Mouse (Mus musculus) macrophage (primary cell): ENCODE data around the gene Plxna4. TPM values are rescaled to one million over a fixed set of nuclear protein-coding genes. Genes with fewer than 3 reads are reported as not detected.

ENCODE experiments used
- H3K27ac ChIP-seq: fragments of 350-480 bp; formaldehyde crosslinking; 2 replicates; pipeline ENCODE4 v1.9.0; 2021
- H3K36me3 ChIP-seq: fragments of 350-480 bp; formaldehyde crosslinking; 2 replicates; pipeline ENCODE4 v1.9.0; 2021; ENCODE audit errors: inconsistent target
- H3K4me3 ChIP-seq: fragments of 350-480 bp; formaldehyde crosslinking; 2 replicates; pipeline ENCODE4 v1.9.0; 2021; ENCODE audit errors: inconsistent target
- H3K79me2 ChIP-seq: fragments of 350-480 bp; formaldehyde crosslinking; 2 replicates; pipeline ENCODE4 v1.9.0; 2021; ENCODE audit errors: inconsistent target
- WGBS: methylation state at CpG from one replicate; pipeline ENCODE4 v1.1.7; 2026; ENCODE audit warnings: inconsistent platforms; ENCODE audit not compliant: missing documents; 5-methylcytosine and 5-hydroxymethylcytosine counted together
- polyA plus RNA-seq: library from polyadenylated mRNA; stranded (reverse); fragments of 250-400 nt; gene quantifications from 3 replicates; pipeline ENCODE4 v1.2.4, GENCODE M21; 2018; ENCODE audit warnings: inconsistent platforms
- total RNA-seq, 78 experiments: library from RNA; depleted of rRNA; stranded (reverse); fragments of 250-400 nt; gene quantifications; 1 replicate in 9 of 78; 2 replicates in 24 of 78; 3 replicates in 43 of 78; 4 replicates in 2 of 78; pipeline ENCODE4 v1.2.4; 2018; ENCODE audit warnings: inconsistent platforms in 56 of 78

The Plxna4 gene
- total RNA-seq (2018; cell fraction: chromatin; rRNA removed), result 1 to 10 TPM in 5 of 26 experiments, under 1 TPM in 21; 0.04 to 2.0 (median 0.45) TPM
- under 1 TPM; 0.03 to 0.30 (median 0.08) TPM for total RNA-seq (2018; cell fraction: cytosol; rRNA removed)
- total RNA-seq (2018; cell fraction: nucleus; rRNA removed), result under 1 TPM in 25 of 26 experiments, not detected in 1; 0.03 to 0.94 (median 0.24) TPM
- 0.08 to 0.53 TPM (median 0.23 TPM) in 3 replicates for polyA plus RNA-seq

DNA sequence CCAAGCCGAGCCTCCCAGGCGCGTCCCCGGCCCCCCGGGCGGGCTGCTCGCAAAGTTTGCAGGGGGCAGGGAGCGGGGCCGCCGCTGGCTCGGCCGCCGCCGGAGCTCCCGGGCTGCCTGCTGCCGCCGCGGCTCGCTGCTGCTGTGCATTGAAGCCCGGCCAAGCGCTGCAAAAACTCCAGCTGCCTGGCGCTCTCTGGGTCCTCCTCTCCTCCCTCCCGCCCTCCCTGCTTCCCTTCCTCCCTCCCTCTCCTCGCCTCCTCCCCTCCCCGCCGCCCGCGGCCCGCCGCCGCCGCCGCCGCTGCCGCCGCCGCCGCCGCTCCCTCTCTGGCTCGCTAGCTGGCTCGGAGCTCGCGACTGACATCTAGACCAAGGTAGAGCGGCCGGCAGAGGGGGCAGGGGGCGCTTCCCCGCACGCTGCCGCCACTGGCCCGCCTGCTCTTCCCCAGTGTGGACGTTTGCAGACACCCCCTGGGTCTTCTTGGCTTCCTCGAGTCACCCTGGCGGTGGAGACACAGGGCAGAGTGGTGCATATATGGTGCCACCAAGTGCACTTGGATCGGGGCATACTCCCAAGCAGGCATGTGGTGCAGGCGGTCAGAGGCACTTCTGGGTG, at the start of gene Plxna4:
Gene Plxna4, minus strand, starts transcription at position 137 of the 616 bp plus-strand sequence.
- Histone ChIP-seq H3K79me2 (no peaks in the 10 kb centered on the region), H3K27ac (no peak within 1 kb of the TSS), H3K4me3 (no peak within 1 kb of the TSS), H3K36me3 (no peaks in the 10 kb centered on the region)
- WGBS, result 2% methylated on average over 36 of the region's 55 CpGs

DNA sequence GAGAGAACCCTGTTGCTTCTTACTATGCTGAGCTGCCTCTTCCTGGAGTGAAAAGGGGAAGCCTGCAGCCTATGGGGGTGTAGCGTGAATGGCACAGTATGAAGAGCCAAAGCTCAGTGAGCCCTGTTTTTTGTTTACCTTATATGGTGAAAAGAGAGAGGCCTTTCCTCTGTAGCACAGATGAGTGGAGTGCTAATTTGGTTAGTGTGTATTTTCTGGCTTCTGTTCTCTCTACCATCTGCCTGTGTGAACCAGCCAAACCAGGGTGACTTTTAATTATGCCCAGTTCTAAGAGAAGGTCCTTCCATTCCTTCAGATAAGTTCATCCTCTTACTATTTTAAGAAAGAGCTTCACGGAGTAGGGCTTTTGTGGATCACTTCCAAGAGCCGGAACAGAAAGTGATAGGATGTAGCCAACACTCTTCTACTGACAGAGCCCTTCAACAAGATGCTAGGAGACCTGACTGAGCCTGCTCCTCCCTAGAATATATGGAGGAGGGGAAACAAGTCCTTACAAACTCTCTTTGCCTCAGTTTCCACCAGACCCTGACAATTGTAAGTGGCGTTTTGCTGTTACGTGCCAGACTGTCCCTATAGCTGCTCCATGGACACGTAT, 49.7 kb upstream of the Plxna4 start:
- no peak overlapping the region for H3K4me3 ChIP-seq
- no peaks in the 10 kb centered on the region for H3K36me3 ChIP-seq
- WGBS, result 87% methylated on average over 6 of the region's 6 CpGs
- no peak overlapping the region for H3K27ac ChIP-seq
- no peaks in the 10 kb centered on the region for H3K79me2 ChIP-seq

DNA sequence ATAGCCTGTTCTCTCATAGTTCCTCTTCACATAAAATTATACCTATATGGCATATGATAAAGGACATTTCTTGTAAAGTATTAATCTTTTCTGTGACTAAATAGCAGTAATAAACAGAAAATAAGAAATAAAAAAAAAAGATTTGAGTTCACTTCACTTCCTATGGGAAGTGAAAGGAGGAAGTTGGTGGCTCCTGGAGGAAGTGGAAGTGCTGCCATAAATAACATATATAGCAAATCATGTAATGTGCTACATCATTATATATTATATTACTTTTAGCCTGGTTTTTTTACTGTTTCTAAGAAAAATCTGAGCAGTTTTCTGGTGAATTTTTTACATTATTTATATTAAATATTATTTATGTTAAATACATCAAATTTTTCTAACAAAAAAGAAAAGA, 22.7 kb upstream of the Plxna4 start:
- Histone ChIP-seq H3K27ac (no peak overlapping the region), H3K4me3 (no peak overlapping the region), H3K36me3 (no peaks in the 10 kb centered on the region), H3K79me2 (no peaks in the 10 kb centered on the region)

DNA sequence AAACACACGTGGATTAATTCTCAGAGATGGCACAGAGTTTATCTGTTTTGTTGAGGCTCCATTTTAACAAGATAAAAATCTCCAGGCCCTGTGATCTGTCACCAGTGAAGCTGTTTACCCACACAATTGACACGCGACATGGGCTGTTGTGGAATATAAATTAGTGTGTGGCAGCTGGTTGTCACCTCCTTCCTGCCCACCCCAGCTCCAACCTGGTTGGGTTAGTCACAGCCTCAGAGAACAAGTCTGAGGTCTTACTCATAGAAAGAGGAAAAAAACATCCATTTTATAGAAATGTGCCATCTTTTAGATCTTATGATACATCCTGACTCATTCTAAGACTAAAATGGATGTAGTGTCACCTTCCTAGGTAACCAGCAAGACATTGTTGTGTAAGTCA, 18.8 kb upstream of the Plxna4 start:
- Histone ChIP-seq H3K79me2 (no peaks in the 10 kb centered on the region), H3K36me3 (no peaks in the 10 kb centered on the region), H3K27ac (no peak overlapping the region), H3K4me3 (no peak overlapping the region)
- 69% methylated on average over 3 of the region's 3 CpGs for WGBS

DNA sequence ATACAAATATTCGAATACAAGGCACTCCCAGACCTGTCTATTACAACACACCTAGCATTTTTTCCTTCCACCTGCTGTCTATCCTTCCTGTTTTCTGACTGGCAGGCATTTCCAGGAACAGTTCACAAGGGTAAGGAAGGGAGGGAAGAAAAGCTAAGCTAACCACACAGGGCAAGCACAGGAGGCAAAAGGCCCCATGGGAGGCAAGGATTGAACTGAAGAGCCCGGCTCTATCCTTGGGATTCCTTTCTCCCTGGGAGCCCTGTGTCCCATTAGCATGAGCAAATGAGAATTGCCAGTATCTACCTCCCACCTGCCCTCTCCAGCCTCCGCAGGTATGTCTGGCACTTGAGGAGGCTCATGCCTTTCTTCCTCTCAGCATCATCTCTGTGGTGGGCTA, 17.6 kb upstream of the Plxna4 start:
- no peaks in the 10 kb centered on the region for H3K79me2 ChIP-seq
- no peak overlapping the region for H3K27ac ChIP-seq
- WGBS, result 46% methylated on average over 3 of the region's 3 CpGs
- no peak overlapping the region for H3K4me3 ChIP-seq
- no peaks in the 10 kb centered on the region for H3K36me3 ChIP-seq

DNA sequence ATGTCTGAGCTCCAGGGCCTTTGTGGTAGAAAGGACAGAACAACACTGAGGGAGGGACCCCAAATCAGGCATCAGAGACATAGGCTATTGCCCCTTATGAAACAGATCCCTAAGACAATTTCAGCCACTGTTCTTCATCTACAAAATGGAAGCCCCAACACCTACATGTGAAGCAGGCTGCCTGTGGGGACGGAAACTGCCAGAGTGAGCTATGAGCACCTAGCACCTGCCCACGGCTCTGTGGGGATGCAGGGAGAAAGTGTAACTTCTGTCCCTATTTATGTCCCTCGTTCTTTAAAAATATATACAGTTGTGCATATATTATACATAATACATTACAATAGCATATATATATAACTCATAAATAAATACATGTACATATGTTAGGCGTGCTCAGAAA, 16.9 kb upstream of the Plxna4 start:
- Histone ChIP-seq H3K79me2 (no peaks in the 10 kb centered on the region), H3K27ac (no peak overlapping the region), H3K4me3 (no peak overlapping the region), H3K36me3 (no peaks in the 10 kb centered on the region)
- 89% methylated on average over 3 of the region's 4 CpGs for WGBS

DNA sequence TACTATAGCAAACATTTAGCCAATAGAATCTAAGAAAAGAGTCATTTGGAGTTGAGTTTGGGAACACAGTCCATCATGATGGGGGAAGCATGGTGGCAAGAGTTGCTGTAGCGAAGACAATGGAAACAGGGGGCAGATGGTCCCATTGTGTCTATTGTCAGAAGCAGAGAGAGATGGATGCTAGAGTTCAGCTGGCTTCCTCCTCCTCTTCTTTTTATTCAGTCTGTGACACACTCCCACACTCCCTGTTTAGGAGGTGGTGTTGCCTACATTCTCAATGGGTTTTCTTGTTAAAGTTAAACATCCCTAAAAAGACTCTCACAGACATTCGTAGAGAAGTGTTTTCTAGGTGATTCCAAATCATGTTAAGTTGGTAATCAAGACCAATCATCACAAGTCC, 14.1 kb upstream of the Plxna4 start:
- Histone ChIP-seq H3K4me3 (no peak overlapping the region), H3K79me2 (no peaks in the 10 kb centered on the region), H3K36me3 (no peaks in the 10 kb centered on the region), H3K27ac (no peak overlapping the region)
- 89% methylated on average over 2 of the region's 2 CpGs for WGBS

DNA sequence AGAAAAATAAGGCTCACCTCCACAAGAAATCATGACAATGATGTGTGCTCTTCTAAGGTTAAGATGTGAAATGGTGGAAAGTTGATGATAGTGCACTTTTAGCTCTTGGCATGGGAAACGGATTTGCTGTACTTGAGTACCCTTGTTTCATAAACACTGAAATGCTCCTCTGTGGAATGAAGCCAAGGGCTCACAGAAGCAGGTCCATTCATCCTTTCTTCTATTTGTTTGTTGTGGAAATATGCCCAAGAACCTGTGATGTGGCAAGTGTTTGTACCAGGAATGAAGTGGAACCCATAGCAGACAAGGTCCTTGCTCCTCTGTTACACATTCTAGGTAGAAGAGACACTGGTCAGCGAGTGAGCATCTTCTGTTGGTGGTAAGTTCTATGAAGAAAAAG, 13.3 kb upstream of the Plxna4 start:
- Histone ChIP-seq H3K27ac (no peak overlapping the region), H3K36me3 (no peaks in the 10 kb centered on the region), H3K79me2 (no peaks in the 10 kb centered on the region), H3K4me3 (no peak overlapping the region)
- WGBS, result 71% methylated on average over 2 of the region's 2 CpGs

DNA sequence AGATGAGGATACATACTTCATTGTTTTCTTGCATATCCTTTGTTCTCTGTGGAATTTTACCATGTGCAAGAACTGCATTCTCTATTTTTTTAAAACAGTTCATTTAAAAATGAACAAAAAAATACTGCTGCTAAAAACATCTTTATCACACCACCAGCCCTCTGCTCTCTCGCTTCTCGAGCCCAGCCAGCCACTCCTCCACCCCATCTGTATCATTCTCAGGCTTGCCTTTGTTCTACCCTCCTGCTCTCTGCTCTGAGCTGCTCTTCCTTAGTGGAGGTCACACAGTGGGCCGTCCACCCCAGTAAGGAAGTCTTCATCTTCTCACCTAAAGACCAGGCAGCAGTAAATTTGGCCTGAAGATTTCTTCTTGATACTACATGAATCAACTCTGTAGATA, 7.6 kb upstream of the Plxna4 start:
- no peak overlapping the region for H3K27ac ChIP-seq
- no peaks in the 10 kb centered on the region for H3K36me3 ChIP-seq
- H3K79me2 ChIP-seq, result no peaks in the 10 kb centered on the region
- WGBS, result 83% methylated on average over 3 of the region's 3 CpGs
- no peak overlapping the region for H3K4me3 ChIP-seq

DNA sequence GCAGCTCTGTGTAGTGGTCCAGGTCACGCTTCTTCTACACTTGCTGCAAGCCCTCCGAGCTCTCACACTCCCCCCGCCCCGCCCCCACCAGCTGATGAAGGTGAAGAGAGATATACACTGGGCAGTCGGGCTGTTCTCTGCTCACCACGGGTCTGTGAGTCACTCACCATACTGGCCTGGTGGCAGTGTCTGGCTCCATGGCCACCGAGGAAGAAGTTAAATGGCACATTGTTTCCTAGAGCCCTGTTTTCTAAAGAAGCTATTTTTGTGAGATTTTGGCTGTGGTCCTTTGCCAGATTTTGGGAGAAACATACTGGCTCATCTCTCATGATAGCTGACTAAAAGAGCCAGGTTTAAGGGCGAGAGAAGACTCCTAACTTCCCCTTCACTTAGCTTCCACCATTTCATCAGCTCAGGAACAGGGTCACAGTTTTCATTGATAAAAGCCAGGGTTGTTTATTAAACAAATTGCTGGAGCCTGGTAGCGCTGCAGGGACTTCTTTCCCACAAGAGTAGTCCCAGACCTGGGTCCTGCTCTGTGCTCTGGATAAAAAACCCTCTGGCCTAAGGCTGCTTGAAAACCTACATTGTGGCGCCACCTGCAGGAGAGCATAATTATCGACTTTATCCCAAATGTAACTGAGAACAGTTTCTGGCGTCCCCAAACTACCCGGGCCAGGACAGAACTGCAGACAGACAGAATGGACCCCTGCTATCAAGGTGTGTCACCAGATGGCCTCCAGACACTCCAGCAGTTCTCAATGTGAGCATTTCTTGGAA, 3.2 kb upstream of the Plxna4 start:
- Histone ChIP-seq H3K36me3 (no peaks in the 10 kb centered on the region), H3K27ac (no peak overlapping the region), H3K79me2 (no peaks in the 10 kb centered on the region), H3K4me3 (no peak overlapping the region)
- 37% methylated on average over 12 of the region's 13 CpGs for WGBS

DNA sequence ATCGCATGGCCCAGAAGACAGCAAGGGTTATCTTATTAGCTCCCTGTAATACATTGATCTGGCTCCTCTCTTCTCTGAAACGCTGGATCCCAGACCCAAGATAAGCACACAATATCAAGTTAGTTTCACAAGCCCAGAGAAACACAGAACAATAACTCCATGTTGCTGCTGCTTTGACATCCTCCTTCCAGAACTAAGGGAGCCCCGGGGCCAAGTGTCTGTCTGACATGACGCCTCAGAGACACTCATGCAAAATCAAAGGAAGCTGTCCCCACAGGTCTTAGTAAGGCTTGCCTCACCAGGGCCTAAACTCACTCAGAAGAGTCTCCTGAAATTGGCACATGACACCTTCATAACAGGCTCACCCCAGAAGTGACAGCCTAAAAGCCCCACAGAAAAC, 1.6 kb upstream of the Plxna4 start:
- no peaks in the 10 kb centered on the region for H3K79me2 ChIP-seq
- no peak overlapping the region for H3K4me3 ChIP-seq
- no peaks in the 10 kb centered on the region for H3K36me3 ChIP-seq
- 68% methylated on average over 4 of the region's 4 CpGs for WGBS
- H3K27ac ChIP-seq, result no peak overlapping the region

DNA sequence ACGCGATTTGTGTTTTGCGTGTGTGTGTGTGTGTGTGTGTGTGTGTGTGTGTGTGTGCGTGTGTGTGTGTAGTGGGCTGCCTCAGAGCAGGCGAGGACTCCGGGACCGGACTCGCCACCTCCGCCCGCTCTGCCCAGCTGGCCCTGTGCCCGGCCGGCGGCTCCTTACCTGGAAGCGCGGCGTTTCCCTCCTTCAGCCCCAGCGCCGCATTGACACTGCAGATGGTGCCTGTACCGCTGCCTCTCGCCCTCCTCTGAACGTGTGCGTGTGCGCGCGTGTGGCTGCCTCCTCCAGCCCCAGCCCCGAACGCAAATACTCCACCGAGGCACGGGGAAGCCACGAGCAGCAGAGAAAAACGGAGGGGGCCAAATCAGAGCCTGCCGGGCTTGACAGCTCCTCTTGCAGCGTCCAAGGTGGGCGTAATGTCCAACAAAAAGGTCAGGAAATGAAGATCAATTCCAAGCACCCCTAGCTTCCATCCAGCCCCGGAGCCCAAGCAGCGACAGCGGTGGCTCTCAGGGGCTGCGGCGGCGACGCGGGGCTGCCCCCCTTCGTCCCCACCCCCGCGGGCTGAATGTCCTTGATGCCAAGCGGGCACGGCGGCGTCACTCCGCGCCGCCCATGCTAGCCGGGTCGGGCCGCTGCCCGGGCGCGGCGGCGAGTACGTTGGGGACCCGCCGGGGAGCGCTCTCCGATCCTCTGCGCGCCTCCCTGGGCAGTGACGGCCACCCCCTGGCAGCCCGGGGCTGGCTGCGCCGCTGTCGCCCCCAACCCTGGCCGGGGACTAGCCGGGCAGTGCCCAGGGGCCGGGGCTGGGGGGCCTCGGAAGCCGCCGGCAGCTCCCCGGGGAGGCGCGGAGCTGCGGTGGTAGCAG, 619 bp downstream of the Plxna4 start:
- under 1% methylated on average over 72 of the region's 82 CpGs for WGBS
- no peaks in the 10 kb centered on the region for H3K36me3 ChIP-seq
- no peak overlapping the region for H3K4me3 ChIP-seq
- H3K79me2 ChIP-seq, result no peaks in the 10 kb centered on the region
- H3K27ac ChIP-seq, result no peak overlapping the region

DNA sequence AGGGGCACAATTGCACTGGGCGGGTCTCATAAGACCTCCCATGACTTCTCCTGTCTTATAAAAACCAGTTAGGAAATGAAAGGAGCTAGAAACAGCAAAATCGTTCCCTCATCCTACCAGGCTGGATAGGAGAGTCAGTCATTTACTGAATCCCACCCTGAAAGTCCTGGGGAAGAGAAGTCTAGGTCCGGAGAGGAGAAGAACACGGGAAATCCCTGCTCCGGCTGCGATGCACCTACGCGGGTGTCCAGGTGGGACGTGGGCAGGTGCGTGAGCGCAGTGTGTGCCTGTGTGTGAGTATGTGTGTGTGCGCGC, 1.2 kb downstream of the Plxna4 start:
- no peak overlapping the region for H3K27ac ChIP-seq
- no peak overlapping the region for H3K4me3 ChIP-seq
- WGBS, result 3% methylated on average over 6 of the region's 13 CpGs
- H3K36me3 ChIP-seq, result no peaks in the 10 kb centered on the region
- no peaks in the 10 kb centered on the region for H3K79me2 ChIP-seq

DNA sequence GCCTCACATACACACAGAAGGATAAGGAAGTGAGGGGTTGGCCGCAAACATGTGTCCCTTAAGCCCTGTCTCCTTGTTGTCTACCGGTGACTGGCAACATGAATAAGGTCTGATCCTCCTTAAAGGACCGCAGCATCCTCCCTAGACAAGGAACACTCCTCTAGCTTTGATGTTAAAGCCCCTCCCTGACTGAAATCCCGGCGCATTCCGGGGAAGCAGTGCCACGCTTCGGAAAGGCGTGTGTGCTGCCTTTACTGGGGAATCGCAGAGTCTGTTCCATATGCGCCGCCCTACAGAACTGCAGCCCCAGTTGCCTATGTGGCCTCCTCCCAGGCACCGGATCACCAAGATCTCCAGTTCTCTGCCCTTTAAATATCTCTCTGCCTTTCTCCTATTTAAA, 1.6 kb downstream of the Plxna4 start:
- Histone ChIP-seq H3K36me3 (no peaks in the 10 kb centered on the region), H3K4me3 (no peak overlapping the region), H3K79me2 (no peaks in the 10 kb centered on the region), H3K27ac (no peak overlapping the region)
- 2% methylated on average over 13 of the region's 13 CpGs for WGBS
